Mouse (Mus musculus) myocyte (in vitro differentiated cells): Measurements from ENCODE around the gene Ssbp3. TPM values are rescaled to one million over a fixed set of nuclear protein-coding genes. Genes with fewer than 3 reads are reported as not detected.

Experiments
- H3K27me3 ChIP-seq: one replicate; pipeline ENCODE4 v1.6.1; 2011; ENCODE audit not compliant: control insufficient read depth, insufficient read depth, insufficient read length
- H3K36me3 ChIP-seq: one replicate; pipeline ENCODE4 v1.6.1; 2011; ENCODE audit not compliant: control insufficient read depth, insufficient read depth
- H3K4me2 ChIP-seq: one replicate; pipeline ENCODE4 v1.6.1; 2011; ENCODE audit warnings: low read depth, control low read depth
- H3K4me3 ChIP-seq: one replicate; pipeline ENCODE4 v1.5.1; 2011; ENCODE audit warnings: mild to moderate bottlenecking, control low read depth, moderate library complexity
- H3K79me2 ChIP-seq: one replicate; pipeline ENCODE4 v1.6.1; 2011; ENCODE audit not compliant: control insufficient read depth, insufficient read depth
- H3ac ChIP-seq: one replicate; pipeline ENCODE4 v1.6.1; 2011; ENCODE audit not compliant: control insufficient read depth, insufficient read length
- CEBPB ChIP-seq: IDR thresholded peaks from 2 replicates; pipeline ENCODE4 v1.6.1; 2011; ENCODE audit warnings: mild to moderate bottlenecking, moderate library complexity; ENCODE audit not compliant: poor library complexity, insufficient read depth, severe bottlenecking
- E2F4 ChIP-seq: IDR thresholded peaks from one replicate; pipeline ENCODE4 v1.6.1; 2011; ENCODE audit warnings: mild to moderate bottlenecking, control low read depth, moderate library complexity; ENCODE audit not compliant: insufficient read depth
- MAX ChIP-seq: IDR thresholded peaks from one replicate; pipeline ENCODE4 v1.6.1; 2011; ENCODE audit warnings: low read depth, mild to moderate bottlenecking, control low read depth
- MYOD1 ChIP-seq, 3 experiments: IDR thresholded peaks; one replicate each; pipeline ENCODE4 v1.6.1; 2011; ENCODE audit warnings: control low read depth in 2 of 3, low read depth in 2 of 3, mild to moderate bottlenecking in 2 of 3, moderate library complexity in 1 of 3; ENCODE audit not compliant: insufficient read length in 2 of 3, control insufficient read depth in 1 of 3
- MYOG ChIP-seq, 3 experiments: IDR thresholded peaks; one replicate each; pipeline ENCODE4 v1.6.1; 2011; ENCODE audit warnings: control low read depth in 2 of 3, low read depth in 2 of 3, mild to moderate bottlenecking in 2 of 3; ENCODE audit not compliant: insufficient read length in 2 of 3, control insufficient read depth in 1 of 3, insufficient read depth in 1 of 3
- POLR2A ChIP-seq: IDR thresholded peaks from one replicate; pipeline ENCODE4 v1.6.1; 2011; ENCODE audit warnings: low read depth, mild to moderate bottlenecking, control low read depth, moderate library complexity; ENCODE audit not compliant: insufficient read length
- POLR2AphosphoS2 ChIP-seq: IDR thresholded peaks from one replicate; pipeline ENCODE4 v1.6.1; 2011; ENCODE audit warnings: low read depth, control low read depth; ENCODE audit not compliant: insufficient read length
- REST ChIP-seq: IDR thresholded peaks from one replicate; pipeline ENCODE4 v1.6.1; 2011; ENCODE audit warnings: mild to moderate bottlenecking, control low read depth, moderate library complexity; ENCODE audit not compliant: insufficient read depth, insufficient read length
- SRF ChIP-seq: IDR thresholded peaks from one replicate; pipeline ENCODE4 v1.6.1; 2011; ENCODE audit warnings: low read depth; ENCODE audit not compliant: control insufficient read depth, insufficient read length
- TCF12 ChIP-seq: IDR thresholded peaks from one replicate; pipeline ENCODE4 v1.6.1; 2011; ENCODE audit warnings: mild to moderate bottlenecking, control low read depth; ENCODE audit not compliant: poor library complexity, insufficient read depth, severe bottlenecking
- TCF3 ChIP-seq: IDR thresholded peaks from one replicate; pipeline ENCODE4 v1.6.1; 2011; ENCODE audit warnings: low read depth, control low read depth; ENCODE audit not compliant: insufficient read length
- USF1 ChIP-seq: IDR thresholded peaks from one replicate; pipeline ENCODE4 v1.6.1; 2011; ENCODE audit warnings: low read depth, mild to moderate bottlenecking, control low read depth, moderate library complexity
- polyA plus RNA-seq: library from polyadenylated mRNA; unstranded; fragments of >200 nt; fragmentation: generic; extraction: Trizol; gene quantifications from one replicate; pipeline ENCODE4 v1.2.1, GENCODE M21; 2012; ENCODE audit warnings: missing spikeins

Ssbp3 gene
- polyA plus RNA-seq, 1 experiment = 59.4 TPM

DNA sequence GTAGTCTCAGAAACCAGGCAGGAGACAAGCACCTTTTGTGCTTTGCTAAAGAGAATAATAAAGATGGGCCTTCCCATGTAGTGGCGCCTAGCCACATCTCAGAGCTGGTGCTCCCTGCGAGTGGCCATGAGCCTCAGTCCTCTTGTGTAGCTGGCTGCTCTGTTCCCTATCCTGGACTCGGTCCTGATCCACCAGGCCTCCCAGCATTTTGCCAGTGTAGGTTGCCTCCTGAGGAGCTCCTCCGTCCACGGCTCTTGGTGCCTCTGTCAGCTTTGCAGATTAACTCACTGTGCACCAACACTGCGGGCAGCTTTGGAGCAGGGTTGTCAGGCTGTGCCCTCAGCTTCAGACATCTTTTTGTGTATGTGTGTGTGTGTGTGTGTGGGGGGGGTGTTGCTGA is 30.4 kb downstream of the Ssbp3 start:
- Histone ChIP-seq H3K79me2 (peaks cover 61% of the 10 kb centered on the region), H3K36me3 (no peaks in the 10 kb centered on the region), H3ac (no peak overlapping the region), H3K4me2 (no peak overlapping the region), H3K4me3 (no peak overlapping the region), H3K27me3 (no peaks in the 10 kb centered on the region)
- TF ChIP-seq TCF12 (no peak), SRF (no peak), MYOG (IDR thresholded peaks at IDR 0.05; ENCODE audit: control insufficient read depth in 1 of 3, insufficient read depth in 1 of 3, insufficient read length in 2 of 3, low read depth in 2 of 3) (no peak), MAX (no peak), E2F4 (no peak), MYOD1 (IDR thresholded peaks at IDR 0.05; ENCODE audit: control insufficient read depth in 1 of 3, insufficient read length in 2 of 3, low read depth in 2 of 3) (no peak), POLR2AphosphoS2 (no peak), REST (no peak), USF1 (no peak), POLR2A (no peak), TCF3 (no peak), CEBPB (no peak)

DNA sequence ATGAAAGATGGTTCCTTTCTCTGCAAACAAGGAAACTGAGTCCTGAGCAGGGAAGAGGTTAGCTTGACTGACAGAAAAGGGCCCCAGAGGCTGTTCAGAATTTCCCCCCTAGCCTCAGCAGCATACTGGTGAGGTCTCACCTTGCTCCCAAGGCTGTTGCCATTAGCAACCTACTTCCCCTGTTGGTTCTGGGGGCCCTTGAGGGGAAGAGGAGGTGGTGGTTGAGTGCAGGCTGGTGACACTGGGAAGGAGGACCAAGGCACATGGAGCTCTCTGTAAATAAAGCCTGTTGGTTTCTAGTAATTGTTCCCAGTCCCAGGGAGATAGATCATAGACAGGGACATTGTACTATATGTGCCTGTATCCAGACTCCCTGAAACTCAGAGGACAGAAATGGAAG is 31.0 kb downstream of the Ssbp3 start:
- Histone ChIP-seq H3K27me3 (no peaks in the 10 kb centered on the region), H3ac (no peak overlapping the region), H3K36me3 (no peaks in the 10 kb centered on the region), H3K4me3 (no peak overlapping the region), H3K79me2 (peaks cover 66% of the 10 kb centered on the region), H3K4me2 (no peak overlapping the region)
- TF ChIP-seq MYOD1 (IDR thresholded peaks at IDR 0.05; ENCODE audit: control insufficient read depth in 1 of 3, insufficient read length in 2 of 3, low read depth in 2 of 3) (no peak), SRF (no peak), POLR2A (no peak), USF1 (no peak), CEBPB (no peak)

DNA sequence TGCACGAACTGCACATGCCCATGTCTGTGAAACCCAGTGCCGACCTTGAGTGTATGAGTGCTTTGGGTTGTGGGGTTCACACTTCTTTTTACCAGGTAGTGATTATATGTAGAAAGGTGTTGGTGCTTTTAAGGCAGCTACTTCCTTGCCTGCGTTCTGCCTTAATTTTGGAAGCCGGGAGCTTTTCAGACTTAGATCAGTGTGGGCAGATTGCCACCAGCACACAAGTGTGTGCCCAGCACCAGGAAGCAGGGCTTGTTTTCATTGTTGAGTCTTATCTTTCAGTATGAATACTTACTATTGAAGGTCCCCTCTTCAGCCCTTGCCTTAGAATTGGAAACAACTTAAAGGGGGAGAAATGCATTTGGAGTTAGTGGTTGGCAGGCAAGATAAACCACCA is 32.0 kb downstream of the Ssbp3 start:
- Histone ChIP-seq H3K27me3 (no peaks in the 10 kb centered on the region), H3K4me3 (no peak overlapping the region), H3K79me2 (peaks cover 73% of the 10 kb centered on the region), H3K4me2 (no peak overlapping the region), H3ac (no peak overlapping the region), H3K36me3 (no peaks in the 10 kb centered on the region)
- no peak for TF ChIP-seq REST
- TF ChIP-seq MAX = no peak
- TF ChIP-seq CEBPB = no peak
- TF ChIP-seq POLR2A = no peak
- no peak for TF ChIP-seq TCF3
- no peak for TF ChIP-seq USF1

DNA sequence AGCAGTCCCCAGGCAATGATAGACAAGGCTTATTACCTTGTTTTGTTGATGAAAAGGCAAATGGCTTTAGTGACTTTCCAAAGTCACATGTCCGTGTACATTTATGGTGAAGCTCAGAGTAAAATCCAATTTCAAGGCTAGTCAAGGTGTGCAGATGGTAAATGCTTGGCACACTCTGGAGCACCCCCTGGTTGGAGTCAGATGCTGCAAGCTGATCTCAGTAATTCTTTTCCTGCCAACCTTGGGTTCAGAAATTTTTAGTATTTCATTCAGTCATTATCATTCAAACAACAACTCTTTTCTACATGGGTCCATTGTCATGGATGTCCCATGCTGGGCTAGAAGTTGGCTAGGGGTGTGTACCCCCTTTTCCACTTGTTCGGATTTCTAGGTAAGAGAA is 33.1 kb downstream of the Ssbp3 start:
- Histone ChIP-seq H3K27me3 (no peaks in the 10 kb centered on the region), H3K4me2 (no peak overlapping the region), H3K36me3 (no peaks in the 10 kb centered on the region), H3ac (no peak overlapping the region), H3K79me2 (peaks cover 73% of the 10 kb centered on the region), H3K4me3 (no peak overlapping the region)
- TF ChIP-seq TCF12 = no peak
- TF ChIP-seq TCF3 = no peak
- TF ChIP-seq CEBPB = no peak

DNA sequence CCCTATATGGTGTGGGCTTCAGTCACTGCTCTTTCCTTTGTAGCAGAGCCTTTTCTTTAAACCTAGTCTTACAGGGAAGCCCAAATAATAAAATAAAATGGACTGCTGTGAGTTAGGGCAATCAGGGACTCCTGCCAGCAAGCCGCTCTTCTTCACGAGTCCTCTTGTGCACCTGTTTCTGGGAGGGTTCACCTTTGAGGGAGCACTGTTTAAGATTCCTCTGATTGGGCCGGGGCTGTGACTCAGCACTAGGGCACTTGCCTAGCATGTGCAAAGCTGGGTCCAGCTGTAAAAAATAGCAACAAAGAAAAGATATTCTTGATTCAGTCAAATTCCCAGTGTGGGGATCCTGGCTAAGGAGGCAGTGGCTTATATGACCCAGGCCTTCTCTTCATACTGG is 34.4 kb downstream of the Ssbp3 start:
- H3K4me3 ChIP-seq = no peak overlapping the region
- no peak for TF ChIP-seq REST
- peak in 2 of 3 experiments; percentile 44 to 77 for TF ChIP-seq MYOD1 (IDR thresholded peaks at IDR 0.05; ENCODE audit: control insufficient read depth in 1 of 3, insufficient read length in 2 of 3, low read depth in 2 of 3)
- TF ChIP-seq MYOG (IDR thresholded peaks at IDR 0.05; ENCODE audit: control insufficient read depth in 1 of 3, insufficient read depth in 1 of 3, insufficient read length in 2 of 3, low read depth in 2 of 3) = peak in 1 of 3 experiments; percentile 73
- H3K79me2 ChIP-seq = peaks cover 80% of the 10 kb centered on the region
- H3K4me2 ChIP-seq = peak overlapping the region; percentile 14
- H3ac ChIP-seq = no peak overlapping the region
- no peaks in the 10 kb centered on the region for H3K27me3 ChIP-seq
- no peaks in the 10 kb centered on the region for H3K36me3 ChIP-seq

DNA sequence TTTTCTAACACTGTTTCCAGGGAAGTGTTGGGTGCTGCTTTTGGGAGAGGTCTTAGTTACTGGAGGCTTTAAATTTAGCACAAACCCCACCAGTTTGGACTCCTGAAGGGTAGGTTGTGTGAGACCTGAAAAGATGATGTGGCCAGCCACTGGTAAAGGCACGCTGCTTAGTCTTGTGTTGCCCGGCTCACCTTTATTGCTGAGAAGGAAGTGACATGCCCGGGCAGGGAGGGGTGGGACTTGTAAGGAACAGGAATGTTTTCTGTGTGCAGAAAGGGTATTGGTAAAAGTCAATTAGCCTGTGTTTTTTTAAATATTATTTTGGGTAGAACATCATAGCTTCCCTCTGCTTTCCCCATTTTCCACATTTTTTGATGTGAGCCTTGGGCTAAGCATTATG is 37.2 kb downstream of the Ssbp3 start:
- H3K79me2 ChIP-seq = peaks cover 86% of the 10 kb centered on the region
- no peak overlapping the region for H3K4me2 ChIP-seq
- H3K27me3 ChIP-seq = no peaks in the 10 kb centered on the region
- TF ChIP-seq REST = no peak
- TF ChIP-seq TCF3 = no peak
- no peak overlapping the region for H3ac ChIP-seq
- no peaks in the 10 kb centered on the region for H3K36me3 ChIP-seq
- no peak overlapping the region for H3K4me3 ChIP-seq
